ENCODE assay signal across 8 mouse cellular contexts in the genomic region with DNA sequence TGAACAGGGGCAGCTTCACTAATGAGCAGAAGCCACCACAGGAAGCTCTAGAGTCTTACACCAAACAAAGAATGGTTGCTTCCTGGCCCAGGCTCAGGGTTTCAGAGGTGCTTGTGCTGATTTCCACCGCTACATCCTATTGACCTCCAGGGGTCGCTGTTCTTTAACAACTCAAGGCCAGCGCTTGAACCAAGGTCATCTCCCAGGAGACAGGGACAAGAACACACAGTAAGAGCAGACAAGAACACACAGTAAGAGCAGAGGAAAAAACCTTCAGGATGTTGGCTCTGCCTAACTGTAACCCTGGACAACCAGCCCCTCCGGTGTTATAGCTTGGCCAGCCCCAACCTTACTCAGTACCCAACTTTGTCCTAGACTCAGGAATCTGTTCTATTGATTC. TPM values are rescaled to one million over a fixed set of nuclear protein-coding genes. Genes with fewer than 3 reads are reported as not detected.
DNase-seq lines count a peak whose midpoint lies in the region; ATAC-seq and TF ChIP-seq lines count a peak whose summit lies in the region.

No protein-coding gene starts in this region.

- no peak overlapping the region for H3K9ac ChIP-seq in embryonic facial prominence, embryonic 12.5 days
- 0 out of 2 replicates have a peak overlapping the region, but pooled peaks have one; percentile 1 for H3K9ac ChIP-seq in limb, embryonic 13.5 days
- H3K9ac ChIP-seq in midbrain, postnatal 0 days (replicated peaks; ENCODE audit: low read length, poor library complexity, severe bottlenecking): no peak overlapping the region

- H3K27ac ChIP-seq in embryonic facial prominence, embryonic 12.5 days: peak overlapping the region; percentile 50; the same call in 1 of the 2 replicates
- H3K27ac ChIP-seq in kidney, adult 2 months (ENCODE audit: insufficient read depth, low read depth, low read length): peak overlapping the region; percentile 54
- H3K27ac ChIP-seq in limb, embryonic 13.5 days: no peak overlapping the region
- H3K27ac ChIP-seq in midbrain, postnatal 0 days (ENCODE audit: low read depth, low read length): peak overlapping the region; percentile 8; the same call in 1 of the 2 replicates

- H3ac ChIP-seq in C2C12 (ENCODE audit: control insufficient read depth, insufficient read length, low read depth): no peak overlapping the region

- no peak overlapping the region for H3K4me3 ChIP-seq in C2C12 (ENCODE audit: insufficient read depth, poor library complexity, severe bottlenecking)
- H3K4me3 ChIP-seq in embryonic facial prominence, embryonic 12.5 days: no peak overlapping the region
- no peak overlapping the region for H3K4me3 ChIP-seq in kidney, adult 2 months (ENCODE audit: insufficient read depth, low read depth, low read length)
- no peak overlapping the region for H3K4me3 ChIP-seq in limb, embryonic 13.5 days
- no peak overlapping the region for H3K4me3 ChIP-seq in midbrain, postnatal 0 days (ENCODE audit: low read depth, low read length)

- H3K4me1 ChIP-seq in embryonic facial prominence, embryonic 12.5 days: peaks cover 15% of the 10 kb centered on the region; the same call in 1 of the 2 replicates
- H3K4me1 ChIP-seq in kidney, adult 2 months (ENCODE audit: control insufficient read depth, insufficient read depth, low read length): no peaks in the 10 kb centered on the region
- H3K4me1 ChIP-seq in limb, embryonic 13.5 days: peaks cover 23% of the 10 kb centered on the region
- H3K4me1 ChIP-seq in midbrain, postnatal 0 days (ENCODE audit: insufficient read depth, low read length): no peaks in the 10 kb centered on the region

- no peaks in the 10 kb centered on the region for H3K27me3 ChIP-seq in C2C12 (ENCODE audit: control insufficient read depth, insufficient read depth, insufficient read length)
- no peaks in the 10 kb centered on the region for H3K27me3 ChIP-seq in embryonic facial prominence, embryonic 12.5 days
- no peaks in the 10 kb centered on the region for H3K27me3 ChIP-seq in kidney, adult 2 months (replicated peaks; ENCODE audit: control insufficient read depth, insufficient read depth, low read length)
- no peaks in the 10 kb centered on the region for H3K27me3 ChIP-seq in limb, embryonic 13.5 days
- no peaks in the 10 kb centered on the region for H3K27me3 ChIP-seq in midbrain, postnatal 0 days (ENCODE audit: insufficient read depth, low read length)

- peak; percentile 86 for DNase-seq in adrenal gland, postnatal 14 days
- DNase-seq in heart, adult 9 months (ENCODE audit: low spot score in 2 of 2): peak; percentile 84 to 85
- peak; percentile 86 for DNase-seq in kidney, adult 2 months
- peak; percentile 95 for DNase-seq in midbrain, postnatal 0 days (ENCODE audit: low spot score)
- peak; percentile 59 to 79 for DNase-seq in spleen, postnatal 4 days (ENCODE audit: low spot score in 2 of 2)

- no peaks in the 10 kb centered on the region for H3K9me3 ChIP-seq in embryonic facial prominence, embryonic 12.5 days
- no peaks in the 10 kb centered on the region for H3K9me3 ChIP-seq in limb, embryonic 13.5 days
- H3K9me3 ChIP-seq in midbrain, postnatal 0 days (ENCODE audit: low read length): no peaks in the 10 kb centered on the region

- ATAC-seq in embryonic facial prominence, embryonic 12.5 days (ENCODE audit: insufficient number of reproducible peaks, insufficient read depth, low FRiP score, low TSS enrichment): no peak
- no peak for ATAC-seq in limb, embryonic 13.5 days (ENCODE audit: low FRiP score, low read depth)
- peak; percentile 87 for ATAC-seq in midbrain, postnatal 0 days (ENCODE audit: low FRiP score)

- WGBS in embryonic facial prominence, embryonic 12.5 days: 14% methylated on average over 4 of the region's 4 CpGs
- WGBS in kidney, adult 2 months: 10% methylated on average over 4 of the region's 4 CpGs
- 11% methylated on average over 4 of the region's 4 CpGs for WGBS in limb, embryonic 13.5 days
- 7% methylated on average over 4 of the region's 4 CpGs for WGBS in midbrain, postnatal 0 days

- TF ChIP-seq POLR2A in kidney, adult 2 months (IDR thresholded peaks at IDR 0.05; ENCODE audit: low read depth, low read length): no peak

- H3K4me2 ChIP-seq in embryonic facial prominence, embryonic 12.5 days (replicated peaks): no peak overlapping the region
- no peak overlapping the region for H3K4me2 ChIP-seq in limb, embryonic 13.5 days (replicated peaks)
- H3K4me2 ChIP-seq in midbrain, postnatal 0 days (ENCODE audit: low read depth, low read length, poor library complexity, severe bottlenecking): no peak overlapping the region

- H3K79me3 ChIP-seq in C2C12 (ENCODE audit: low read depth): no peaks in the 10 kb centered on the region

- H3K36me3 ChIP-seq in C2C12 (ENCODE audit: control insufficient read depth, insufficient read depth): no peaks in the 10 kb centered on the region
- peaks cover 20% of the 10 kb centered on the region for H3K36me3 ChIP-seq in embryonic facial prominence, embryonic 12.5 days
- H3K36me3 ChIP-seq in kidney, adult 2 months (ENCODE audit: control insufficient read depth, insufficient read depth, low read length): no peaks in the 10 kb centered on the region
- peaks cover 35% of the 10 kb centered on the region for H3K36me3 ChIP-seq in limb, embryonic 13.5 days
- H3K36me3 ChIP-seq in midbrain, postnatal 0 days (ENCODE audit: insufficient read depth, low read length): peaks cover 3% of the 10 kb centered on the region; the same call in 1 of the 2 replicates

- TF ChIP-seq CTCF in C2C12 (IDR thresholded peaks at IDR 0.05; ENCODE audit: control insufficient read depth, insufficient read depth, insufficient read length): peak; percentile 25
- peak; percentile 68 for TF ChIP-seq CTCF in kidney, adult 2 months (conservative IDR thresholded peaks at IDR 0.05; ENCODE audit: insufficient read depth, insufficient read length, low read depth, low read length)
- peak; percentile 80 for TF ChIP-seq CTCF in midbrain, postnatal 0 days (IDR thresholded peaks at IDR 0.05)

- H3K79me2 ChIP-seq in C2C12 (ENCODE audit: control insufficient read depth, insufficient read depth): no peaks in the 10 kb centered on the region

TF ChIP-seq in C2C12, 6 proteins besides CTCF, POLR2A, EP300 and RAD21:
- no peak for TF ChIP-seq MAX (IDR thresholded peaks at IDR 0.05)
- no peak for TF ChIP-seq CEBPB (IDR thresholded peaks at IDR 0.05; ENCODE audit: low read depth)
- TF ChIP-seq USF1 (IDR thresholded peaks at IDR 0.05; ENCODE audit: low read depth): no peak
- TF ChIP-seq FOSL1 (IDR thresholded peaks at IDR 0.05; ENCODE audit: insufficient read depth, low read length, poor library complexity, severe bottlenecking): no peak
- TF ChIP-seq MYOG (IDR thresholded peaks at IDR 0.05; ENCODE audit: control insufficient read depth, extremely low read depth, insufficient read length): no peak
- TF ChIP-seq MYOD1 (IDR thresholded peaks at IDR 0.05; ENCODE audit: control insufficient read depth, insufficient read length, low read depth): no peak
TF ChIP-seq in C2C12: peak in this region for 0.

RNA-seq across cellular contexts. Expression of a gene that starts 14.5 kb away (rescaled TPM):
- polyA plus RNA-seq in C2C12 (2012; fragmentation: generic; extraction: Trizol): 1.0 TPM
- 1.3 and 8.9 TPM in 2 replicates for total RNA-seq in adrenal gland, postnatal 14 days (2021)
- polyA plus RNA-seq in embryonic facial prominence, embryonic 12.5 days (2016; fragmentation: Nextera tagmentation; extraction: Ambion mirVana): 0.88 and 0.89 TPM in 2 replicates
- 1.5 and 3.3 TPM in 2 replicates for polyA plus RNA-seq in kidney, adult 2 months (2012; rRNA removed)
- polyA plus RNA-seq in limb, embryonic 13.5 days (2015; fragmentation: Nextera tagmentation; extraction: Ambion mirVana): 1.3 and 1.4 TPM in 2 replicates
- 0.44 and 1.7 TPM in 2 replicates for total RNA-seq in midbrain, postnatal 0 days (2014; rRNA removed)
- 0.70 and 0.75 TPM in 2 replicates for polyA plus RNA-seq in midbrain, postnatal 0 days (2015; fragmentation: Nextera tagmentation; extraction: Ambion mirVana)

RNA-seq across cellular contexts. Expression of a gene that starts 33.6 kb away (rescaled TPM):
- polyA plus RNA-seq in C2C12 (2012; fragmentation: generic; extraction: Trizol): 37.7 TPM
- total RNA-seq in adrenal gland, postnatal 14 days (2021): 37.2 and 37.7 TPM in 2 replicates
- 308 and 319 TPM in 2 replicates for polyA plus RNA-seq in embryonic facial prominence, embryonic 12.5 days (2016; fragmentation: Nextera tagmentation; extraction: Ambion mirVana)
- 24.4 and 39.9 TPM in 2 replicates for polyA plus RNA-seq in kidney, adult 2 months (2012; rRNA removed)
- polyA plus RNA-seq in limb, embryonic 13.5 days (2015; fragmentation: Nextera tagmentation; extraction: Ambion mirVana): 320 and 334 TPM in 2 replicates
- total RNA-seq in midbrain, postnatal 0 days (2014; rRNA removed): 110 and 153 TPM in 2 replicates
- 295 and 300 TPM in 2 replicates for polyA plus RNA-seq in midbrain, postnatal 0 days (2015; fragmentation: Nextera tagmentation; extraction: Ambion mirVana)

Comparison
In these comparisons a context has a peak if more than half of its experiments do, and no peak if none do; other contexts are left out.
1. CTCF ChIP-seq: peak in every context shown above with its lines; median percentile 80 in midbrain, postnatal 0 days; 68 in kidney, adult 2 months; 25 in C2C12.